Mouse (Mus musculus): ENCODE measurements around the gene Foxm1.
"Not testable (repeated sequence)": the region's sequence is repeated elsewhere in the genome, so short reads cannot be mapped to it uniquely, and the experiment has no call there.

Gene Foxm1

GRCm38 (mm10) chr6:128376371-128377085, 13.8 kb downstream of the Foxm1 start:
- no peak for DNase-seq

- no peak for DNase-seq
Measured at GRCm38 (mm10) chr6:128379636-128380035, 16.9 kb downstream of the Foxm1 start.

DNA sequence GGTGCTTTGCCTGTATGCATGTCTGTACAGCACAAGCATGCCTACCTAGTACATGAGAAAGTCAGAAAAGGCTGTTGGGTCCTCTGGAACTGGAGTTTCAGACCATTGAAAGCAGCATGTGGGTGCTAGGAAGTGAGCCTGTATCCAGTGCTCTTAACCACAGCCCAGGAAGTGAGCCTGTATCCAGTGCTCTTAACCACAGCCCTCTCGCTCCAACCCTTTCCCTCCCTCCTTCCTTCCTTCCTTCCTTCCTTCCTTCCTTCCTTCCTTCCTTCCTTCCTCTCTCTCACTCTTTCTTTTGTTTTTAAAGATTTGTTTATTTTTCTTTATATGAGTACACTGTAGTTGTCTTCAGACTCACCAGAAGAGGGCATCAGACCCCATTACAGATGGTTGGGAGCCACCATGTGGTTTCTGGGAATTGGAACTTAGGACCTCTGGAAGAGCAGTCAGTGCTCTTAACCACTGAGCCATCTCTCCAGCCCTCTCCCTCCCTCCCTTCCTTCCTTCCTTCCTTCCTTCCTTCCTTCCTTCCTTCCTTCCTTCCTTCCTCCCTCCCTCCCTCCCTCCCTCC, 17.9 kb downstream of the Foxm1 start:
- not testable (repeated sequence) for DNase-seq

GRCm38 (mm10) chr6:128381254-128381653, 18.5 kb downstream of the Foxm1 start:
- DNase-seq: no peak

DNA sequence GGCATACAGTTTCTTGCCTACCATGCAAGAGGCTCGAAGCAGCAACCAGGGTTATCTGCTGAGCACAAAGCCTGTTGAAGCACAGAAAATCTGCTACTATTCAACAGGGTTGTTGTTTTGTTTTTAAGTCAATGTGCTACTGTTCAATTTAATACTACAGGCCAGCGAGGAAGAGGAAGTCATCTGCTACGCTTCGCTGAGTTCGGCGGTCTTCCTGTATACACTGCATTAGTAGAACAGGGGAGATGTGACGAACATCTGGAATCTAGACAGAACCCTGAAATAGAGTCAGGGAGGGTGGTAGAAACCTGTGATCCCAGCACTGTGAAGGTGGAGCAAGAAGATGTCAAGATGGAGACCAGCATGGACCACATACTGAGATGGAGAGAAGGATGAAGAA, 21.0 kb downstream of the Foxm1 start:
- DNase-seq: no peak

DNA sequence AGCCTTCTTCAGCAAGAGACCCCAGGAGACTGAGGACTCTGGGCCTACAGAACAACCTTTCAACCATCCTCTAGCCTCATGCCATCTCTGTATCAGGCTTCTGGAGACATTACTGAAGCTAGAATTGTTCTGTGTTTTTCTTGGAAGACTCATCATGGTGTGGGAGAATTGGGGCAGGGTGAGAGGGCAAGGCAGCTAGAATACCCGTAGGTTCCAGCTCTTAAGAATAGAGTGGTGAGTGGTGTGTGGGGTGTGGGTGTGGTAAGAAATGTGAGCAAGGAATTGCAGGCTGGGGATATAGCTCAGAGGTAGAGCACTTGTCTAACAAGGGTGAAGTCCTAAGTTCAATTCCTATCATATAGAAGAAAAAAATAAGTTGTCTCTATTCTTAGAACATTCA, 22.3 kb downstream of the Foxm1 start:
- no peak for DNase-seq

DNA sequence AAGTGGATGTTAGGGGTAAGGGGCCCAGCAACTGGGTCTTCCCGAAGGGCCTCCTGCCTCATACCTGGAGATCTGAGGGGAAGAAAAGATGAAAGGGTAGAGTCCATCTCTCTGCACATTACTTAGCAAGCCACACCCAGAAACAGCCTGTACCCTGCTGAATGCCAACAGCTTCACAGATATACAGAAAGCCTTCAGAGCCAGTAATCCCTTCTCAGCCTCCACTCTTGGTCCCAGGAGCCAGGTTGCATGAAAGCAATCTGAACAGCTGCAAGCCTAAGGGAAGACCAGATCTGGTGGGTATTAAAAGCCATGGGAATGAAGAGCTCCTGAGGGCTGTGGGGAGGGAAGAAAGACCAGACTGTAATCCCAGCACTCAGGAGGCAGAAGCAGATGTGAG, 26.4 kb downstream of the Foxm1 start:
- DNase-seq: no peak

DNA sequence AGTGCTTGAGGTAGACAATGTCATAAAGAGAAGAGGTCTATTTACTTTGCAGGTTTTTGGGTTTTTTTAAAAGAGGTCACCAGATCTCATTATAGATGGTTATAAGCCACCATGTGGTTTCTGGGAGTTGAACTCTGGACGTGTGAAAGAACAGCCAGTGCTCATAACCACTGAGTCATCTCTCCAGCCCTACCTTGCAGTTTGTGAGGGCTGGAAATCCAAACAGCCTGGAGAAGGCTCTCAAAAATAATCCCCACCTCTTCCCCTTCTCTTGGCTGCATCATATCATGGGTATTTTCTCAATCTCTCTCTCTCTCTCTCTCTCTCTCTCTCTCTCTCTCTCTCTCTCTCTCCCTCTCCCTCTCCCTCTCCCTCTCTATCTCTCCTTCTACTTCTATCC, 27.9 kb downstream of the Foxm1 start:
- no peak for DNase-seq

DNA sequence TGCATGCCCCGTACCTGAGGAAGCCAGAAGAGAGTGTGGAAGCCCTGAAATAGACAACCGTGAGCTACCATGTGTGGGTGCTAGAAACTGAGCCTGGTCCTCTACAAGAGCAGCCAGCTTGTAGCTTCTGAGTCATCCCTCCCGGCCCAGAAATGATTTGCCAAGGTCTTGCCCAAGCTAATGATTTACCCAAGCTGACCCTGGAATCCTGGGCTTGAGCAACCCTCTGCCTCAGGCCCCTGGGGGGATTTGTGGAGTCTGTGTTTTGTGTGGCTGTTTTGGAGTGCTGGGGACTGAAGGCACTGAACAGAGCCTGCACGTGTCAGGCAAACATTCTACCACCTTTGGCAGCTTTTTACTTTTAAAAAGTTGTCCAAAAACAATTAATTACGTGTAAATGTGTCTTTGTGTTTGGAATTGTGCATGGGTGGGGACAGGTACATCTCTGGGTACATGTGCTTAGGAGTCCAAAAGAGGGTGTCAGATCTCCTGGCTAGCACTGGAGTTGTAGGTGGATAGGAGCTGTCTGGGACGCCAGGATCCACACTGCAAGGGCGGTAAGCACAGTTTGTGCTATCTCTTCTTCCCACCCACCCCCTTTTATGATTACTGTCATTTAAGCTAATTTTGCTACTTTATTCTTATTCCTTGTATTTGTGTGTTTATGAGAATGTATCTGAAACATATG, 35.0 kb downstream of the Foxm1 start:
- DNase-seq: peak; percentile 42

DNA sequence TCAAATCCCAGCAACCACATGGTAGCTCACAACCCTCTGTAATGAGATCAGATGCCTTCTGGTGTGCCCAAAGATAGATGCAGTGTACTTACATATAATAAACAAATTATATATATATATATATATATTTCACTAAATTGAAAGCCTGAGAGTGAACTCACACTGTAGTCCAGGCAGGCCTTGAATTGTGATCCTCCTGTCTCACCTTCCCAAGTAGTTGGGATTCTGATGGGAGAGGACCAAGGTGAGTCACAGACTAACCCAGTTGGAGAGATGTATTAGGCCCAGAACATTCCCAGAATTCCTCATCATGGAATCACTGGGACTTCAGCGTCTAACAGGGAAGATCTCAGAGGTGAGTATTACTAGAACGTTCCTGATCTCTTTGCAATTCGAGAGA, 36.2 kb downstream of the Foxm1 start, which contains the start of gene Nrip2:
Gene Nrip2, plus strand, starts transcription at position 301 of the 400 bp plus-strand sequence.
- DNase-seq: no peak

GRCm38 (mm10) chr6:128399421-128400185, 36.8 kb downstream of the Foxm1 start:
- DNase-seq: peak; percentile 40

DNA sequence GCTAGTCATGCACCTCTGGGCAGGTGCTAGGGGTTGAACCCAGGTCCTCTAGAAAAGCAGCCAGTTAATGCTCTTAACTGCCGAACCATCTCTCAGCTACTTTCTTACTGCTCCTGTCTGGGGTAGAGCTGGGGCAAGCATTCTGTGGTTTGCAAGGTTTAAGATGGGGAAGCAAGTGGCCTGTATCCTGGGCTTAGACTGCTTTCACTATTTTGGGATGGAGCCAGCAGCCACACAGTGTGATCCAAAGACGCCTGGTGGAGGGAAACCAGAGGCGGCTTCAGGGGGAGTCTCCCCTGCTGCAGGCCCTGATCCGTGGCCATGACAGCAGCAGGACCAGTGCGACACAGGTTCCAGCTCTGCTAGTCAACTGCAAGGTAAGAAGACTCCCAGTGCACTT, 41.9 kb downstream of the Foxm1 start:
- no peak for DNase-seq

DNA sequence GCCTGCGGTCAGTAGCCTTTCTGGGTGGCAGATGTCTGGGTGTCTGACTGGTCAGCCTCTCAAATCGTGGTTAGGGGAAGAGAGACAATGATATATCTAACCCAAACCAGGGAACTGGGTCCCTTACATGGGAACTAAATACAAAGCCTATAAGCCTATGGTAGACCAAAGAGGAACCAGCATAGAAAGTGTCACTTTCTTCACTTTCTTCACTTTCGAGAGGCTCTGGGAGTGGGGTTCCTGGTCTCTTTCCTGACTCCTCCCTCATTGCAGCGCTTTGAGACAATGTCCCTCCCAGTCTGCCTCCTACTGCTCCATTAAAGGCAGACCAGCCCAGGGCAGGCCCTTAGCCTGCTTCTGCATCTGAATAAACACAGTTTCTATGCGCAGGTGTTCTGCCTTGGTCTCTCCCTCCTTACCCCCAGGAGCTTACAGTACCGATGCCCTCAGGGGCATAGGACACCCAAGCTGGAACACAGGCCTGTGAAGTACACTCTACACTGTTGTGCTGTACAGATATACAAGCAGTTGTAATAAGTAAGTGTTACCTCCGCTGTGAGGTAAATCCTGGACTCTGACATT, 45.9 kb downstream of the Foxm1 start:
- DNase-seq: no peak

DNA sequence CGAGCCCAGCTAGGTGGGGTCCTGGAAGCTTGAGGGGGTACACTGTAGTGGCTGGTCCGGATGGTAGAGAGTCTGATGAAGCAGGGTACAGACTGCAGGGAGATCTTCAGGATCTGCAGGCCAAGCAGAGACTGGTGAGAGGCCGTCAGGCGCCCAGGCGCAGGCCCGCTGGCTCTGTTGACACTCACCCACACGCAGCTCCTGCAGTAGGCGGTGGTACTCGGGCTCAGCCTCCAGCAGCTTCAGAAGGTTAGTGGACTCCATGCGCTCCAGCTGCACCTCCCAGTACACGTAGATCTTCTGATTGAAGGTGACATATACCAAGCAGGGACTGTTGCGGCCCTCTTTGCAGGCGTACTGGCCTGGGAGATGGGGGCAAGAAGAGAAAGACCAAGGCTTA, 47.5 kb downstream of the Foxm1 start:
- DNase-seq: no peak

- peak; percentile 64 for DNase-seq
Measured at GRCm38 (mm10) chr6:128411115-128411514, 48.3 kb downstream of the Foxm1 start.

DNA sequence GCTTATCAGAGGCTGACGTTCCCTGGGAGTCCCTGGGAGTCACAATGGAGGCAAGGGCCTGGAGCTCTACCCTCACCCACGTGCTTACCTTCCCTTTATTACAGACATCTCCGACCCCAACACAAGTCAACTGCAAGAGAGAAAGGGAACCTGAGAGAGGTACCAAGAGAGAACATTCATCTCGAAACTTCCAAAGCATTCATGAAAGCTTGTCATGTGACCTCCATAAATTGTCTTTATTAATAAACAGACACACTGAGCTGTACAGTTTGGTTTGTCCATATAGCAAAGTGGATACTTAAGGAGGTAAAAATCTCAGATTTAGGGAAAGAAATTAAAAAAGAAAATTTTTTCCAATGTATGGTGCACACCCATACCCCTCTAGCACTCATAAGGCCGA, 53.4 kb downstream of the Foxm1 start:
- DNase-seq: no peak

DNA sequence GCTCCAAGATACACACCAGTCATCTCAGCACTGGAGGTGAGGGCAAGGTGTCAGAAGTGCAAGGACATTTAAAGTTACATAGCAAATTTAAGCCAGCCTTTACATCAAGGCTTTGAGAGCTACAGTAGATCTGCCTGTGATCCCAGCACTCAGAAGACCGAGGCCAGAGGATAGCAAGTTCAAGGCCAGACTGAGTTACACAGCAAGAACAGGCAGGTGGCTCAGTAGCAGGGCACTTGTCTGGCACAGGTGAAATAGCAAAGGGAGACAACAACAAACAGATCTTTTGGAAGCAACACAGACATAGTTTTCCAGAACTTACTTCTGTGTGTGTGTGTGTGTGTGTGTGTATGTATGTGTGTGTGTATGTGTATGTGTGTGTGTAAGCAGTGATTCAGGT, 55.3 kb downstream of the Foxm1 start:
- no peak for DNase-seq

DNA sequence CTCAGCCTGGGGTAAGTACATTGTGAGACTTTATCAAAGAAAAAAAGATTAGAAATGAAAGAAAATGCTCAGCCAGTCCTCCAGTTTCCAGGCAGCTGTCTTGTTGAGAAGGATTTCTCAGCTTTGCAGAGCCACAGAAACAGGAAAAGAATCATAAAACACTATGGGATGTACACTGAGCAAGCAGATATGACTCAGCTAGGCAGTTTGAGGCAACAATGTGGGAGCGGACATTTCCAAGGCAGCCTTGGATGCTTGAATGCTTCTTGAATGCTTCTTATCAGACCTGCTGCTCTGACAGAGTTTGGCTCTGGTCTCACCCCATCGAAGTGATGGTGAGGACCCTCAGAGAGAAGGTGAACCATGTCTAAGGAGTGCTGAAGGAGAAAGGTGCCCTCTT, 58.3 kb downstream of the Foxm1 start:
- no peak for DNase-seq

DNA sequence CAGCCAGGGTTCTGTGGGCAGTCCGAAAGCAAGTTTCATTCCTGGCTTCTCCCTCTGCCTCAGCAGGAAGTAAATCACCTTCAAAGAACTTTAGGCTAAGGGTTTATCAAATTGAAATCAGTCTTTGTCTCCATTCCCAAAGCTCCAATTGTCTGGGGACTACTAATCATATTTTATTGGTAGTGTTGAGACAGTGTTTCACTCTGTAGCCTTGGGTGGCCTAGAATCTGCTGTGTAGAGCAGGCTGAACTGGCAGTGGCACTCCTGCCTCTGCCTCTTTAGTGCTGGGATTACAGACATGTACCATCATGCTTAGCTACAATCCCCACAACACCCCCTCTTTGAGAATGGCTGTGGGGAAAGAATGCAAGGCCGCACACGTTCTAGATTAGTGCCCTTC, 58.7 kb downstream of the Foxm1 start:
- DNase-seq: no peak

DNA sequence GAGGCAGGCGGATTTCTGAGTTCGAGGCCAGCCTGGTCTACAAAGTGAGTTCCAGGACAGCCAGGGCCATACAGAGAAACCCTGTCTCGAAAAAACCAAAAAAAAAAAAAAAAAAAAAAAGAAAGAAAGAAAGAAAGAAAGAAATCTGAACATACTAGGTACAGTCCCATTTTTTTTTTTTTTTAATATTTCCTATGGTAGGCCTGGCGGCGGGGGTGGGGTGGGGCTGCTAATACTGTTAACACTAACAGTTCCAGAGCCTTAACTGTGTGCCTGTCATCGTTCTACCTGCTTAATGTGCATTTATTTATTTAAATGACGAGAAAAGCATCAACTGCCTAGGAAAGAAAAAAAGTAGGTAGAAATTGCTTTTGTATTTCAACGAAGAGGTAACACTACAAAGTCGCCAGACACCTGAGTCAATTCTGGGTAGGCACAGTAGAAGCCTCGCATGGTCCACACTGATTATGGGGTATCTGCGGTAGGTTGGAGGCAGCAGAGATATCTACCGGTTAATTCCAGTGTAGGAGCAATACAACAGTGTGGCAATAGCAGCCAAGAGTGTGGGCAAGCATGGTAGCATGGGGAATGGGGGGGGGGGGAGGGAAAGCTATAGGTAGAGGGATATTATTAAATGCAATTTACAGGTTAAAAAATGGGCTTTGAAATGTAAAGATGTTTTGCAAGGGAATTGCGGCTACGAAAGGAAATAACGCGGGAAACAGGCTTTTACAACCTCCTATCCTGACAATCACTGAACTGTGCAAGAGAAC, 60.9 kb downstream of the Foxm1 start:
- no peak for DNase-seq

GRCm38 (mm10) chr6:128424269-128425019, 61.7 kb downstream of the Foxm1 start, which contains the start of gene Itfg2:
Gene Itfg2, minus strand, starts transcription at chr6:128424931.
- DNase-seq: peak; percentile 96

Data from layer of hippocampus, adult 9-11 months (tissue).